Mouse (Mus musculus): Measurements from ENCODE around the gene Muc5ac. TPM values are rescaled to one million over a fixed set of nuclear protein-coding genes. Genes with fewer than 3 reads are reported as not detected.

Muc5ac gene
- polyA plus RNA-seq, 1 experiment from 2014 or later: not detected

DNA sequence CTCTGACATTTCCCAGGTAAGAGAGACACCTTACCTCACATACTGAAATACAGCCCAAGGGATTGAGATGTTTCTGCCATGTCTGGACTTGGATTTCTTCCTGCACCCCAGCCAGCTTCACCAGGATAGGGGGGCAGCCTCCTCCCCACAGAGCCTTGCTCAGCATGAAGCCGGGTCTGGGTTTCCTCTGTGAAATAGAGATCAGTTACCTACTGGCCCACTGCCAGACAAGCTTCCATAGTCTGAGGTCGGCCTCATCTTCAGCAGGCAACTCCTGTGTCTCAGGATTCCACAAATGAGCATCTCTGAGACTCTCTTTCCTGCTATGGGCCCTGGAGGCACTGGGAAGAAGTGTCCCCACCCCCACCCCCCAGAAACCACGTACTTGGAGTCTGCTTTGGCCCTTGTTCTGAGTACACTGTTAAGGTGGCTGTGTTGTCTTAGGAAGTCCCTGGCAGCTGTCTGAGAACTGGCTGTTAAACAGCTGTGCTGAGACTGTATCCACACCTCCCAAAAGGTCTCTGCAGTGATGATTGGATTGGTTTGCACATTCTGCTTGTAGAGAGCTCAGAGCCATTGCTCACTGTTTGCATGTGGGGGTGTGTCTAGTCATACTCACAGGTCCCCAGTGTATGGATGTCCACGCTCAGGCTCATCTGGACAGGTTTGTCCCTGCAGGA, 34.0 kb downstream of the Muc5ac start:
- H3K27ac ChIP-seq (ENCODE audit: low read length): no peak overlapping the region
- no peak overlapping the region for H3K9ac ChIP-seq (replicated peaks; ENCODE audit: low read depth, low read length)
- 42% methylated on average over 4 of the region's 4 CpGs for WGBS
- ATAC-seq: no peak
- H3K4me1 ChIP-seq (replicated peaks; ENCODE audit: control insufficient read depth, insufficient read depth, low read length): peaks cover 2% of the 10 kb centered on the region; the same call in 1 of the 2 replicates
- no peaks in the 10 kb centered on the region for H3K36me3 ChIP-seq (ENCODE audit: control insufficient read depth, insufficient read depth)
- H3K9me3 ChIP-seq (ENCODE audit: control insufficient read depth, low read length): no peaks in the 10 kb centered on the region
- no peaks in the 10 kb centered on the region for H3K27me3 ChIP-seq (replicated peaks; ENCODE audit: control insufficient read depth, insufficient read depth, low read length)
- no peak overlapping the region for H3K4me2 ChIP-seq (ENCODE audit: low read length)
- no peak overlapping the region for H3K4me3 ChIP-seq (replicated peaks; ENCODE audit: low read length)

DNA sequence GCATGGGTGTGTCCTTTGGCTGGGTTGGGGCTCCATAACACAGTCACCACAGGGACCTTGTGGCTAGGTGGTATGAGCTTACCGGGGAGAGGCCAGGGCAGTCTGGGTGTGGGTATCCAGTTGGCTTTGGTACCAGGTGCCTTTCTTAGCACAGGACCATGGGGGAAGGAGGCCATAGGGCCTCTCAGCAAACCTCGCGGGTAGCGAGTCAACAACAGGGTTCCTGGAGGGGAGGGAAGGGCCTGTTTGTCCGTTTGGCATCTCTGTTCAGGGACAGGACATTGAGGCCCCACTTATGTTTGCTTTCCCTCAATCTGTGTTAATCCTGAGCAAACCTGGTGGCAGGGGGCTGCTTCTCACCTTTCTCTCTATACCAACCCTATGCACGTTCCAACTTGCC, 34.9 kb downstream of the Muc5ac start:
- 93% methylated on average over 6 of the region's 6 CpGs for WGBS
- no peaks in the 10 kb centered on the region for H3K27me3 ChIP-seq (replicated peaks; ENCODE audit: control insufficient read depth, insufficient read depth, low read length)
- no peaks in the 10 kb centered on the region for H3K36me3 ChIP-seq (ENCODE audit: control insufficient read depth, insufficient read depth)
- no peaks in the 10 kb centered on the region for H3K9me3 ChIP-seq (ENCODE audit: control insufficient read depth, low read length)
- no peak overlapping the region for H3K9ac ChIP-seq (replicated peaks; ENCODE audit: low read depth, low read length)
- H3K27ac ChIP-seq (ENCODE audit: low read length): no peak overlapping the region
- no peak overlapping the region for H3K4me2 ChIP-seq (ENCODE audit: low read length)
- H3K4me1 ChIP-seq (replicated peaks; ENCODE audit: control insufficient read depth, insufficient read depth, low read length): no peaks in the 10 kb centered on the region
- H3K4me3 ChIP-seq (replicated peaks; ENCODE audit: low read length): no peak overlapping the region
- no peak for ATAC-seq

- Histone ChIP-seq H3K9ac (replicated peaks; ENCODE audit: low read depth, low read length) (no peak overlapping the region), H3K4me2 (ENCODE audit: low read length) (no peak overlapping the region), H3K27me3 (replicated peaks; ENCODE audit: control insufficient read depth, insufficient read depth, low read length) (no peaks in the 10 kb centered on the region), H3K4me3 (replicated peaks; ENCODE audit: low read length) (no peak overlapping the region), H3K4me1 (replicated peaks; ENCODE audit: control insufficient read depth, insufficient read depth, low read length) (no peaks in the 10 kb centered on the region), H3K9me3 (ENCODE audit: control insufficient read depth, low read length) (no peaks in the 10 kb centered on the region), H3K36me3 (ENCODE audit: control insufficient read depth, insufficient read depth) (no peaks in the 10 kb centered on the region), H3K27ac (ENCODE audit: low read length) (no peak overlapping the region)
- ATAC-seq: no peak
- WGBS: 89% methylated on average over 9 of the region's 9 CpGs
Observed at GRCm38 (mm10) chr7:141824398-141824797, 35.6 kb downstream of the Muc5ac start.

- Histone ChIP-seq H3K36me3 (ENCODE audit: control insufficient read depth, insufficient read depth) (no peaks in the 10 kb centered on the region), H3K27me3 (replicated peaks; ENCODE audit: control insufficient read depth, insufficient read depth, low read length) (no peaks in the 10 kb centered on the region), H3K9ac (replicated peaks; ENCODE audit: low read depth, low read length) (no peak overlapping the region), H3K4me3 (replicated peaks; ENCODE audit: low read length) (no peak overlapping the region), H3K4me2 (ENCODE audit: low read length) (no peak overlapping the region), H3K27ac (ENCODE audit: low read length) (no peak overlapping the region), H3K9me3 (ENCODE audit: control insufficient read depth, low read length) (no peaks in the 10 kb centered on the region), H3K4me1 (replicated peaks; ENCODE audit: control insufficient read depth, insufficient read depth, low read length) (no peaks in the 10 kb centered on the region)
- 88% methylated on average over 6 of the region's 7 CpGs for WGBS
- no peak for ATAC-seq
Observed at GRCm38 (mm10) chr7:141835941-141836340, 47.2 kb downstream of the Muc5ac start.

GRCm38 (mm10) chr7:141836423-141836822, 47.7 kb downstream of the Muc5ac start:
- ATAC-seq: no peak
- 79% methylated on average over 8 of the region's 8 CpGs for WGBS

DNA sequence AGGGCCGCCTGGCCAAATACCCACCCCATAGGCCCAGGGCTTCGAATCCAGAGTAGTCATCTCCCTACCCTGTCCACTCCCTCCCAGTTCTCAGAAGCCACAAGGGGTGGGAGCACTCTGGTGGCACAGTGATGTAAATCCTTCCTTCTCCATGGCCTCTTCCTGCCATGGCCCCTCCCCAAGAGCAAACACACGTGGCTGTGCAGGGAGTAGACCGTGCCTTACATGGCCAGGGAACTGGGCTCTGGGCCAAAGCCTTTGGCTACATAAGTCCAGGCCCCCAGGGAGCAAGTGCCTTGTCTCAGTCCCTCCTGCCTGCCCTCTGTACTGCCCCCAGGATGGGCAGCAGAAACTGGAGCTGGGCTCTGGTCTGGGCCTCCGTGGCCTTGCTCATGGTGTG, 50.0 kb downstream of the Muc5ac start, which contains the start of gene Muc5b:
TSS of gene Muc5b (plus strand) at position 292 of the 400 bp plus-strand sequence.
- no peaks in the 10 kb centered on the region for H3K4me1 ChIP-seq (replicated peaks; ENCODE audit: control insufficient read depth, insufficient read depth, low read length)
- H3K27ac ChIP-seq (ENCODE audit: low read length): no peak within 1 kb of the TSS
- H3K9ac ChIP-seq (replicated peaks; ENCODE audit: low read depth, low read length): no peak within 1 kb of the TSS
- no peak within 1 kb of the TSS for H3K4me2 ChIP-seq (ENCODE audit: low read length)
- H3K4me3 ChIP-seq (replicated peaks; ENCODE audit: low read length): no peak within 1 kb of the TSS
- WGBS: 58% methylated on average over 5 of the region's 5 CpGs
- no peaks in the 10 kb centered on the region for H3K36me3 ChIP-seq (ENCODE audit: control insufficient read depth, insufficient read depth)
- H3K27me3 ChIP-seq (replicated peaks; ENCODE audit: control insufficient read depth, insufficient read depth, low read length): no peaks in the 10 kb centered on the region
- ATAC-seq: no peak
- no peaks in the 10 kb centered on the region for H3K9me3 ChIP-seq (ENCODE audit: control insufficient read depth, low read length)

More at GRCm38 (mm10) chr7:141836423-141836822, 47.7 kb downstream of the Muc5ac start:
- Histone ChIP-seq H3K4me1 (replicated peaks; ENCODE audit: control insufficient read depth, insufficient read depth, low read length) (no peaks in the 10 kb centered on the region), H3K4me2 (ENCODE audit: low read length) (no peak overlapping the region), H3K36me3 (ENCODE audit: control insufficient read depth, insufficient read depth) (no peaks in the 10 kb centered on the region), H3K9me3 (ENCODE audit: control insufficient read depth, low read length) (no peaks in the 10 kb centered on the region), H3K9ac (replicated peaks; ENCODE audit: low read depth, low read length) (no peak overlapping the region), H3K27ac (ENCODE audit: low read length) (no peak overlapping the region), H3K27me3 (replicated peaks; ENCODE audit: control insufficient read depth, insufficient read depth, low read length) (no peaks in the 10 kb centered on the region), H3K4me3 (replicated peaks; ENCODE audit: low read length) (no peak overlapping the region)

DNA sequence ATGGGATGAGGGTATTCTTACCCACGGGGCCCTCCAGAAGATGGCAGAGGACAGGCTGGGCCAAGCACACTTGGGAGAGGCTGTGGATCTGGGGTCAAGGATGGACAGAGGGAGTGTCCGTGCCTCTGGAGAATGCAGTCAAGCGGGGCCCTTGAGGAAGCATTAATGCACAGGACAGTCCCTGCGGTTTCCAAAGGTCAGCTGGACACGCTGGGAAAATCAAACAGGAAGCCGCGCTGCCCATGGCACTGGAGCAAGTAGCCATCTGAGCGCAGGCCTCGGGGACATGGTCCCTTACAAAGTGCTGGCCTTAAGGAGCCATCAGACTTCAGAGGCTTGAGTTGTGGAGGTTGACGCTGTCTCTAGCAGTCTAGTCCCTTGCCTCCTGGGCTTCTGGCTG, 51.6 kb downstream of the Muc5ac start:
- Histone ChIP-seq H3K9ac (replicated peaks; ENCODE audit: low read depth, low read length) (no peak overlapping the region), H3K4me3 (replicated peaks; ENCODE audit: low read length) (no peak overlapping the region), H3K4me1 (replicated peaks; ENCODE audit: control insufficient read depth, insufficient read depth, low read length) (no peaks in the 10 kb centered on the region), H3K4me2 (ENCODE audit: low read length) (no peak overlapping the region), H3K27ac (ENCODE audit: low read length) (no peak overlapping the region), H3K9me3 (ENCODE audit: control insufficient read depth, low read length) (no peaks in the 10 kb centered on the region), H3K36me3 (ENCODE audit: control insufficient read depth, insufficient read depth) (no peaks in the 10 kb centered on the region), H3K27me3 (replicated peaks; ENCODE audit: control insufficient read depth, insufficient read depth, low read length) (no peaks in the 10 kb centered on the region)
- no peak for ATAC-seq
- 96% methylated on average over 10 of the region's 10 CpGs for WGBS

GRCm38 (mm10) chr7:141861046-141861445, 72.3 kb downstream of the Muc5ac start:
- Histone ChIP-seq H3K27me3 (replicated peaks; ENCODE audit: control insufficient read depth, insufficient read depth, low read length) (no peaks in the 10 kb centered on the region), H3K4me2 (ENCODE audit: low read length) (no peak overlapping the region), H3K9me3 (ENCODE audit: control insufficient read depth, low read length) (no peaks in the 10 kb centered on the region), H3K36me3 (ENCODE audit: control insufficient read depth, insufficient read depth) (no peaks in the 10 kb centered on the region), H3K9ac (replicated peaks; ENCODE audit: low read depth, low read length) (no peak overlapping the region), H3K4me3 (replicated peaks; ENCODE audit: low read length) (no peak overlapping the region), H3K27ac (ENCODE audit: low read length) (no peak overlapping the region), H3K4me1 (replicated peaks; ENCODE audit: control insufficient read depth, insufficient read depth, low read length) (no peaks in the 10 kb centered on the region)
- ATAC-seq: no peak
- 89% methylated on average over 4 of the region's 4 CpGs for WGBS
